Mouse (Mus musculus) heart, postnatal 0 days (tissue): Measurements from ENCODE around the gene Ptprn2. TPM values are rescaled to one million over a fixed set of nuclear protein-coding genes. Genes with fewer than 3 reads are reported as not detected.

Experiments used
- ATAC-seq: fragments of 200-750 bp; cut with Nextera tagmentation; 2 replicates; pipeline ENCODE4 v1.8.0; 2017; ENCODE audit warnings: low read depth, moderate number of reproducible peaks, moderate library complexity; ENCODE audit not compliant: insufficient read depth
- DNase-seq: peaks from one replicate; pipeline ENCODE4 v3.0.0-alpha.2; 2016; ENCODE audit warnings: low spot score
- H3K27ac ChIP-seq: fragments of 300-500 bp; sonication (generic); 2 replicates; pipeline ENCODE4 v1.5.1; 2014; ENCODE audit warnings: low read depth, mild to moderate bottlenecking
- H3K27me3 ChIP-seq: fragments of 300-500 bp; sonication (generic); 2 replicates; pipeline ENCODE4 v1.6.1; 2014; ENCODE audit warnings: low read length, mixed read lengths; ENCODE audit not compliant: control insufficient read depth, insufficient read depth
- H3K36me3 ChIP-seq: fragments of 300-500 bp; sonication (generic); replicated peaks from 2 replicates; pipeline ENCODE4 v1.6.1; 2014; ENCODE audit warnings: low read length, mixed read lengths; ENCODE audit not compliant: control insufficient read depth, insufficient read depth
- H3K4me1 ChIP-seq: fragments of 300-500 bp; sonication (generic); 2 replicates; pipeline ENCODE4 v1.6.1; 2014; ENCODE audit warnings: antibody characterized with exemption; ENCODE audit not compliant: control insufficient read depth, insufficient read depth
- H3K4me2 ChIP-seq: fragments of 300-500 bp; sonication (generic); 2 replicates; pipeline ENCODE4 v1.6.1; 2014; ENCODE audit warnings: low read depth, mild to moderate bottlenecking, low read length, moderate library complexity
- H3K4me3 ChIP-seq: fragments of 300-500 bp; sonication (generic); 2 replicates; pipeline ENCODE4 v1.5.1; 2014; ENCODE audit warnings: low read depth, low read length
- H3K9ac ChIP-seq: fragments of 300-500 bp; sonication (generic); replicated peaks from 2 replicates; pipeline ENCODE4 v1.6.1; 2014; ENCODE audit warnings: low read depth, low read length, mixed read lengths
- H3K9me3 ChIP-seq: fragments of 300-500 bp; sonication (generic); replicated peaks from 2 replicates; pipeline ENCODE4 v1.6.1; 2016; ENCODE audit warnings: low read length; ENCODE audit not compliant: control insufficient read depth
- CTCF ChIP-seq: IDR thresholded peaks from 2 replicates; pipeline ENCODE4 v1.5.1; 2016; ENCODE audit warnings: antibody characterized with exemption, control low read depth, low read depth
- EP300 ChIP-seq: IDR thresholded peaks from 2 replicates; pipeline ENCODE4 v1.6.1; 2016; ENCODE audit warnings: antibody characterized with exemption, low read depth
- WGBS: fragments of 180-500 bp; shearing (Covaris S2); extraction: QIAGEN DNeasy Blood & Tissue Kit; methylation state at CpG from one replicate; pipeline ENCODE4 v1.1.7; 2014; 5-methylcytosine and 5-hydroxymethylcytosine counted together
- polyA plus RNA-seq: library from polyadenylated mRNA; unstranded; fragments of >200 nt; fragmentation: Nextera tagmentation; extraction: Ambion mirVana; gene quantifications from 2 replicates; pipeline ENCODE4 v1.2.1, GENCODE M21; 2015
- total RNA-seq: library from RNA; depleted of rRNA; stranded (reverse); fragments of >200 nt; gene quantifications from 2 replicates; pipeline ENCODE4 v1.2.3, GENCODE M21; 2014; ENCODE audit warnings: low replicate concordance

Ptprn2 gene
- total and polyA plus RNA-seq, 2 experiments from 2014 or later, result not detected

- Histone ChIP-seq H3K4me1 (no peaks in the 10 kb centered on the region), H3K9me3 (no peaks in the 10 kb centered on the region), H3K27me3 (no peaks in the 10 kb centered on the region), H3K36me3 (peaks cover 17% of the 10 kb centered on the region), H3K9ac (no peak overlapping the region), H3K27ac (no peak overlapping the region), H3K4me2 (no peak overlapping the region), H3K4me3 (no peak overlapping the region)
- 95% methylated on average over 6 of the region's 6 CpGs for WGBS
- TF ChIP-seq EP300 (no peak), CTCF (no peak)
- DNase-seq (no peak), ATAC-seq (no peak)
Observed at GRCm38 (mm10) chr12:116460379-116461065, 25.0 kb upstream of the Ptprn2 start.

GRCm38 (mm10) chr12:116467030-116467429, 18.5 kb upstream of the Ptprn2 start:
- TF ChIP-seq CTCF (no peak), EP300 (no peak)
- no peak overlapping the region for H3K9ac ChIP-seq
- H3K27ac ChIP-seq, result no peak overlapping the region
- no peaks in the 10 kb centered on the region for H3K27me3 ChIP-seq
- DNase-seq (no peak), ATAC-seq (no peak)
- no peaks in the 10 kb centered on the region for H3K4me1 ChIP-seq
- 78% methylated on average over 5 of the region's 5 CpGs for WGBS
- H3K36me3 ChIP-seq, result 0 out of 2 replicates have a peak, but pooled peaks cover 4% of the 10 kb centered on the region
- H3K4me2 ChIP-seq, result no peak overlapping the region
- no peaks in the 10 kb centered on the region for H3K9me3 ChIP-seq
- H3K4me3 ChIP-seq, result no peak overlapping the region

- DNase-seq, result no peak
Observed at GRCm38 (mm10) chr12:116468348-116468747, 17.2 kb upstream of the Ptprn2 start.

GRCm38 (mm10) chr12:116469096-116469495, 16.4 kb upstream of the Ptprn2 start:
- ATAC-seq (no peak), DNase-seq (no peak)
- Histone ChIP-seq H3K9ac (no peak overlapping the region), H3K27ac (no peak overlapping the region), H3K36me3 (0 out of 2 replicates have a peak, but pooled peaks cover 4% of the 10 kb centered on the region), H3K4me1 (no peaks in the 10 kb centered on the region), H3K9me3 (no peaks in the 10 kb centered on the region), H3K4me2 (no peak overlapping the region), H3K27me3 (no peaks in the 10 kb centered on the region), H3K4me3 (no peak overlapping the region)
- TF ChIP-seq EP300 (no peak), CTCF (no peak)
- WGBS, result 83% methylated on average over 3 of the region's 3 CpGs

More at GRCm38 (mm10) chr12:116468348-116468747, 17.2 kb upstream of the Ptprn2 start:
- no peaks in the 10 kb centered on the region for H3K4me1 ChIP-seq
- H3K4me3 ChIP-seq, result no peak overlapping the region
- no peak overlapping the region for H3K27ac ChIP-seq
- no peaks in the 10 kb centered on the region for H3K9me3 ChIP-seq
- no peak overlapping the region for H3K9ac ChIP-seq
- H3K27me3 ChIP-seq, result no peaks in the 10 kb centered on the region
- TF ChIP-seq CTCF (no peak), EP300 (no peak)
- no peak overlapping the region for H3K4me2 ChIP-seq
- H3K36me3 ChIP-seq, result 0 out of 2 replicates have a peak, but pooled peaks cover 4% of the 10 kb centered on the region
- 78% methylated on average over 1 of the region's 1 CpGs for WGBS
- no peak for ATAC-seq

- H3K36me3 ChIP-seq, result no peaks in the 10 kb centered on the region
- no peak overlapping the region for H3K27ac ChIP-seq
- H3K9ac ChIP-seq, result no peak overlapping the region
- no peaks in the 10 kb centered on the region for H3K9me3 ChIP-seq
- ATAC-seq (no peak), DNase-seq (no peak)
- no peaks in the 10 kb centered on the region for H3K27me3 ChIP-seq
- no peaks in the 10 kb centered on the region for H3K4me1 ChIP-seq
- TF ChIP-seq CTCF (no peak), EP300 (no peak)
- H3K4me3 ChIP-seq, result no peak overlapping the region
- WGBS, result 69% methylated on average over 2 of the region's 2 CpGs
- H3K4me2 ChIP-seq, result no peak overlapping the region
Observed at GRCm38 (mm10) chr12:116473264-116473663, 12.3 kb upstream of the Ptprn2 start.

- TF ChIP-seq EP300 (no peak), CTCF (no peak)
- ATAC-seq (no peak), DNase-seq (no peak)
- no peak overlapping the region for H3K4me3 ChIP-seq
- H3K9me3 ChIP-seq, result no peaks in the 10 kb centered on the region
- no peak overlapping the region for H3K27ac ChIP-seq
- H3K4me2 ChIP-seq, result no peak overlapping the region
- H3K4me1 ChIP-seq, result no peaks in the 10 kb centered on the region
- no peaks in the 10 kb centered on the region for H3K27me3 ChIP-seq
- H3K9ac ChIP-seq, result no peak overlapping the region
- no peaks in the 10 kb centered on the region for H3K36me3 ChIP-seq
Observed at GRCm38 (mm10) chr12:116473761-116474160, 11.8 kb upstream of the Ptprn2 start.
